Comparison of ENCODE assay signal across 1 mouse cellular context in the genomic region with DNA sequence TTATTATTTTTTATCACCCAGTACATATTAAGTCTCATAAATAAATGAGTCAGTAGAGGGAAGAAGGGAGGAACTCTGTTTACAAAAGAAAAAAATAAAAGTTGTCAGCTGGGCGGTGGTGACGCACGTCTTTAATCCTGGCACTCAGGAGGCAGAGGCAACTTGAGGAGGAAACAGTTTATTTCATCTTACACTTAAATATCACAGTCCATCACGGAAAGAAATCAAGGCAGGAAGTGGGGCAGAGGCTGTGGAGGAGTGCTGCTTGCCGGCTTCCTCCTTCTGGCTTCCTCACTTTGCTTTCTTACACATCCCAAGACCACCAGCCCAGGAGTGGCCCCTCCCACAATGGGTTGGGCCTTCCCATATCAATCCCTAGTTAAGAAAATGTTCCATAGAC.
TF ChIP-seq lines count a peak whose summit lies in the region.

No protein-coding gene starts in this region.

TF ChIP-seq in myocyte, 11 proteins besides CTCF, POLR2A, EP300 and RAD21 (continued from another document):
- no peak for TF ChIP-seq TCF3 (IDR thresholded peaks at IDR 0.05; ENCODE audit: insufficient read length, low read depth)
- no peak for TF ChIP-seq MYOG (IDR thresholded peaks at IDR 0.05; ENCODE audit: control insufficient read depth in 1 of 3, insufficient read depth in 1 of 3, insufficient read length in 2 of 3, low read depth in 2 of 3)
- TF ChIP-seq MAX (IDR thresholded peaks at IDR 0.05; ENCODE audit: low read depth) = no peak
- TF ChIP-seq E2F4 (IDR thresholded peaks at IDR 0.05; ENCODE audit: insufficient read depth) = no peak
- TF ChIP-seq POLR2AphosphoS2 (IDR thresholded peaks at IDR 0.05; ENCODE audit: insufficient read length, low read depth) = no peak
